Mouse (Mus musculus) embryonic facial prominence, embryonic 13.5 days (tissue): ENCODE measurements around the gene Anxa7. TPM values are rescaled to one million over a fixed set of nuclear protein-coding genes. Genes with fewer than 3 reads are reported as not detected.

ENCODE experiments used
- ATAC-seq: fragments of 200-750 bp; cut with Nextera tagmentation; 2 replicates; pipeline ENCODE4 v1.8.0; 2017; ENCODE audit warnings: low read depth; ENCODE audit not compliant: insufficient number of reproducible peaks, insufficient read depth, low FRiP score, low TSS enrichment
- H3K27ac ChIP-seq: fragments of 300-500 bp; sonication (generic); 2 replicates; pipeline ENCODE4 v1.5.1; 2015; ENCODE audit warnings: moderate library complexity, mild to moderate bottlenecking, inconsistent platforms
- H3K27me3 ChIP-seq: fragments of 300-500 bp; sonication (generic); 2 replicates; pipeline ENCODE4 v1.6.1; 2015; ENCODE audit warnings: mild to moderate bottlenecking, inconsistent platforms
- H3K36me3 ChIP-seq: fragments of 300-500 bp; sonication (generic); 2 replicates; pipeline ENCODE4 v1.6.1; 2015; ENCODE audit warnings: mild to moderate bottlenecking, inconsistent platforms
- H3K4me1 ChIP-seq: fragments of 300-500 bp; sonication (generic); 2 replicates; pipeline ENCODE4 v1.6.1; 2015; ENCODE audit warnings: inconsistent platforms
- H3K4me2 ChIP-seq: fragments of 300-500 bp; sonication (generic); 2 replicates; pipeline ENCODE4 v1.6.1; 2015; ENCODE audit warnings: moderate library complexity, mild to moderate bottlenecking, inconsistent platforms
- H3K4me3 ChIP-seq: fragments of 300-500 bp; sonication (generic); 2 replicates; pipeline ENCODE4 v1.5.1; 2015; ENCODE audit warnings: mild to moderate bottlenecking, inconsistent platforms
- H3K9ac ChIP-seq: fragments of 300-500 bp; sonication (generic); 2 replicates; pipeline ENCODE4 v1.6.1; 2015; ENCODE audit warnings: mild to moderate bottlenecking, inconsistent platforms
- H3K9me3 ChIP-seq: fragments of 300-500 bp; sonication (generic); 2 replicates; pipeline ENCODE4 v1.6.1; 2016; ENCODE audit warnings: inconsistent platforms
- WGBS: fragments of 180-500 bp; shearing (Covaris S2); methylation state at CpG from one replicate; pipeline ENCODE4 v1.1.7; 2015; ENCODE audit warnings: mixed read lengths; 5-methylcytosine and 5-hydroxymethylcytosine counted together
- polyA plus RNA-seq: library from polyadenylated mRNA; unstranded; fragments of >200 nt; fragmentation: Nextera tagmentation; extraction: Ambion mirVana; gene quantifications from 2 replicates; pipeline ENCODE4 v1.2.1, GENCODE M21; 2015

The Anxa7 gene
- polyA plus RNA-seq, 1 experiment from 2014 or later = 39.5 TPM

GRCm38 (mm10) chr14:20478801-20479200 lies 1.1 kb downstream of the Anxa7 start:
- WGBS = 5% methylated on average over 7 of the region's 7 CpGs
- H3K9ac ChIP-seq = peak overlapping the region; percentile 81
- peaks cover 32% of the 10 kb centered on the region for H3K4me1 ChIP-seq
- H3K9me3 ChIP-seq = no peaks in the 10 kb centered on the region
- peak overlapping the region; percentile 77 for H3K4me2 ChIP-seq
- H3K27ac ChIP-seq = peak overlapping the region; percentile 11; the same call in 1 of the 2 replicates
- H3K36me3 ChIP-seq = peaks cover 4% of the 10 kb centered on the region
- H3K4me3 ChIP-seq = peak overlapping the region; percentile 76
- no peak for ATAC-seq
- no peaks in the 10 kb centered on the region for H3K27me3 ChIP-seq

- no peak for ATAC-seq
- Histone ChIP-seq H3K36me3 (peaks cover under 1% of the 10 kb centered on the region; the same call in 1 of the 2 replicates), H3K27ac (peak overlapping the region; percentile 11; the same call in 1 of the 2 replicates), H3K4me2 (peak overlapping the region; percentile 77), H3K9me3 (no peaks in the 10 kb centered on the region), H3K4me3 (peak overlapping the region; percentile 76), H3K9ac (no peak overlapping the region), H3K27me3 (no peaks in the 10 kb centered on the region), H3K4me1 (peaks cover 32% of the 10 kb centered on the region)
- WGBS = 30% methylated on average over 3 of the region's 3 CpGs
These were observed 1.5 kb downstream of the Anxa7 start for GRCm38 (mm10) chr14:20478385-20478784.

- H3K4me3 ChIP-seq = no peak overlapping the region
- H3K36me3 ChIP-seq = no peaks in the 10 kb centered on the region
- 23% methylated on average over 4 of the region's 4 CpGs for whole genome bisulfite sequencing
- no peak for ATAC-seq
- 0 out of 2 replicates have a peak overlapping the region, but pooled peaks have one; percentile 16 for H3K9ac ChIP-seq
- no peak overlapping the region for H3K27ac ChIP-seq
- H3K4me2 ChIP-seq = 0 out of 2 replicates have a peak overlapping the region, but pooled peaks have one; percentile 16
- H3K4me1 ChIP-seq = peaks cover 32% of the 10 kb centered on the region
- no peaks in the 10 kb centered on the region for H3K27me3 ChIP-seq
- H3K9me3 ChIP-seq = no peaks in the 10 kb centered on the region
These were observed 2.5 kb downstream of the Anxa7 start for GRCm38 (mm10) chr14:20477261-20478025.

DNA sequence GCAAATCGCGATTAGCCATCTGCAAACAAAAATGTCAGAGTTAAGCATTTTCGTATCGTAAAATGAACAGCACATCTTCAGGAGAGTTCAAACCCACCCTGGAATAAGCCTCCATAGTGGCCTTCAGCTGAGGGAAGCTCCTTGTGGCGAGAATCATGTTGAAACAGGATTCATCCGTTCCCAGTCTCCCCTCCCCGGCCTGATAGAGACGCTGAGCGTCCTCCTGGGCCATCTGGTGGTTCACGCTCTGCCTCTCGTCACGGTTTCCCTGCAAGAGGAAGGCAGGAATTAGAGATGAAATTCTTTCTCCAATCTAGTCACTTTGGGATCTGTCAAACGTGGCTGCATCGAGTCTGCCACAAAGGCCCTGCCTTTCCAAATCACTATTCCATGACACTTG lies 19.7 kb downstream of the Anxa7 start:
- WGBS = 57% methylated on average over 14 of the region's 14 CpGs
- no peak for ATAC-seq
- no peak overlapping the region for H3K4me3 ChIP-seq
- H3K4me1 ChIP-seq = peaks cover 8% of the 10 kb centered on the region
- H3K9ac ChIP-seq = no peak overlapping the region
- H3K27me3 ChIP-seq = no peaks in the 10 kb centered on the region
- H3K4me2 ChIP-seq = no peak overlapping the region
- H3K27ac ChIP-seq = peak overlapping the region; percentile 41; the same call in 1 of the 2 replicates
- H3K36me3 ChIP-seq = peaks cover 80% of the 10 kb centered on the region
- no peaks in the 10 kb centered on the region for H3K9me3 ChIP-seq

DNA sequence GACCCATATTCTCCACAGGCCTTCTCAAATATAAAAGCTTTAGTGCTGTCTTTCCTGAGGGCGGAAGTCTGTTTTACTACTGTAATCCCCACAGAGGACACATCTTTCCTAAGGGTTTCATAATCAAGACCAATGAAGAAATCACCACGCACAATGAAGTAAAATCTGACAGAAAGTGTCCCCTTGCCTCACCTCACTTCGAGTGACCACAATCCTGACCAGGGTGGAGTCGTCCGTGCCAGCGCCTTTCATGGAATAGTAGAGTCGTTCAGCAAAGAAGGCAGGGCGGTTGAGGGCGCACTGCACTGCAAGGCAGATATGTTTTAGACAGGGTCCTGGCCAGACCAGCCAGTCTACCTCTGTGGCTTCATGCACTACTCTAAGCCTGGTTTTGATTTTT lies 21.6 kb downstream of the Anxa7 start:
- no peak for ATAC-seq
- H3K27me3 ChIP-seq = no peaks in the 10 kb centered on the region
- H3K27ac ChIP-seq = no peak overlapping the region
- no peak overlapping the region for H3K4me3 ChIP-seq
- no peak overlapping the region for H3K9ac ChIP-seq
- H3K9me3 ChIP-seq = no peaks in the 10 kb centered on the region
- H3K4me1 ChIP-seq = peaks cover 8% of the 10 kb centered on the region
- H3K4me2 ChIP-seq = no peak overlapping the region
- WGBS = 94% methylated on average over 9 of the region's 9 CpGs
- peaks cover 65% of the 10 kb centered on the region for H3K36me3 ChIP-seq

DNA sequence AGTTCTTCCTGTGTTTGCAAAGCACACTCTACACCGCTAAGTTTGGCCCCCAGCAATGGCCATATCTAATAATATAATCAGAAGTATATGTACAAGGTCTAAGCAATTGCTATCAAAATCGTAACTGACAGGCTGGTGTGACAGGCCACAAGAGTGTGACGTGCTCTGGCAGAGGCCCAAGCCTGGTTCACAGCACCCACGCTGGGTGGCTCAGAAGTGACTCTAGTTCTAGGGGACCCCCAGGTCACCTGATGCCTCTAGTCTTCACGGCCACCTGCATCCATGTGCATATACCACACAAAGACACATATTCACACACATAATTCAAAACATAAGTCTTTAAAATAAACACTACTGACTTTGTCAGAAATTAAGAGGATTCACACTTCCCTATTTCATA lies 27.0 kb downstream of the Anxa7 start:
- Histone ChIP-seq H3K36me3 (peaks cover 22% of the 10 kb centered on the region), H3K4me1 (peaks cover 11% of the 10 kb centered on the region), H3K9me3 (no peaks in the 10 kb centered on the region), H3K4me2 (no peak overlapping the region), H3K27ac (no peak overlapping the region), H3K27me3 (no peaks in the 10 kb centered on the region), H3K9ac (no peak overlapping the region), H3K4me3 (no peak overlapping the region)
- WGBS = 78% methylated on average over 5 of the region's 5 CpGs
- ATAC-seq = no peak

- ATAC-seq = peak; percentile 67; the same call in 1 of the 2 replicates
- H3K9ac ChIP-seq = peak within 1 kb of the TSS; percentile 59
- peaks cover 17% of the 10 kb centered on the region for H3K4me1 ChIP-seq
- no peaks in the 10 kb centered on the region for H3K27me3 ChIP-seq
- H3K4me3 ChIP-seq = peak within 1 kb of the TSS; percentile 44
- WGBS = 2% methylated on average over 15 of the region's 15 CpGs
- H3K36me3 ChIP-seq = peaks cover 14% of the 10 kb centered on the region
- H3K4me2 ChIP-seq = peak within 1 kb of the TSS; percentile 74
- no peaks in the 10 kb centered on the region for H3K9me3 ChIP-seq
- peak within 1 kb of the TSS; percentile 28; the same call in 1 of the 2 replicates for H3K27ac ChIP-seq
These were observed 28.1 kb downstream of the Anxa7 start, which contains the start of gene Cfap70 for GRCm38 (mm10) chr14:20451765-20452331. TSS of gene Cfap70 (minus strand) at chr14:20452226.

DNA sequence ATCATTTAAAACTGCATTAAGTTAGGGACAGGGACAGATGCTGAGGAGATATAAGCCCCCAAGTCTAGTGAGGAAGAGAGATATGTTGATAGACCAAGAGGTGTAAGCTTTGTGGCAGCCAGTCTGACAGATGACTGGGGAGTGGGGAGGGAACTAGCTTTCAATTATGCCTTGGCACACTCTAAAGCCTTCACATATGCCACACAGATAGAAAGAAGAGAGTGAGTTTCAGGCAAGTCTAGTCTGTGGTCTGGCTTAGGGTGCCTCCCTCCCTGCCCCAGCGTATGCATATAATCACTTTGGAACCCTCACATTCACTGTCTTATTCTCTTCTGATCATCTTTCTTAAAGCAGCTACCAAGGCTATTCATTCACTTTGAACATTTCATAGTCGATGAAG lies 28.6 kb downstream of the Anxa7 start:
- peaks cover 18% of the 10 kb centered on the region for H3K4me1 ChIP-seq
- WGBS = 13% methylated on average over 2 of the region's 2 CpGs
- peak overlapping the region; percentile 44 for H3K4me3 ChIP-seq
- H3K9me3 ChIP-seq = no peaks in the 10 kb centered on the region
- H3K4me2 ChIP-seq = peak overlapping the region; percentile 74
- H3K9ac ChIP-seq = peak overlapping the region; percentile 59
- H3K36me3 ChIP-seq = peaks cover 9% of the 10 kb centered on the region
- H3K27me3 ChIP-seq = no peaks in the 10 kb centered on the region
- no peak for ATAC-seq
- peak overlapping the region; percentile 28; the same call in 1 of the 2 replicates for H3K27ac ChIP-seq

- WGBS = 50% methylated on average over 12 of the region's 12 CpGs
These were observed 32.7 kb downstream of the Anxa7 start for GRCm38 (mm10) chr14:20447209-20447608.

DNA sequence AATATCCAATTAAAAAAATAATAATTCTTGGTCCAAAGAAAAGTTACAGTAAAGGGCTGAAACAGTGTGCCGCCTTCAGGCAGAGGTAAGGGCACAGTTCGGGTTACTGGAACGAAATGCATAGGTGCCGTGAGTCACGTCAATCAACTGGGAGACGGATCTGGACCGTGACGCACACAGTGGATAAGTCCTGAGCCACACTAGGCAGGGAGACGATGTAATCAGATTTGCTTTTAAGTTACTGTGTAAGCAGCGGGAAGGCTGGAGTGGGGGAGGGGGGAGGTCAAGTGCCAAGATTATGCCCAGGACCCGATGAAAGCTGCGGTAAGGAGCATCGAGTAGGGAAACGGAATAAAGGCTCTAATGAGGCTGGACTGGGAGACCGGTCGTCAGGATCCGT lies 37.7 kb downstream of the Anxa7 start:
- ATAC-seq = no peak
- Histone ChIP-seq H3K27me3 (no peaks in the 10 kb centered on the region), H3K4me3 (no peak overlapping the region), H3K9me3 (no peaks in the 10 kb centered on the region), H3K36me3 (no peaks in the 10 kb centered on the region), H3K4me1 (peaks cover 9% of the 10 kb centered on the region; the same call in 1 of the 2 replicates), H3K4me2 (no peak overlapping the region), H3K9ac (no peak overlapping the region), H3K27ac (no peak overlapping the region)
- 43% methylated on average over 17 of the region's 17 CpGs for WGBS

More at GRCm38 (mm10) chr14:20447209-20447608, 32.7 kb downstream of the Anxa7 start:
- peaks cover 20% of the 10 kb centered on the region for H3K4me1 ChIP-seq
- H3K27me3 ChIP-seq = no peaks in the 10 kb centered on the region
- H3K36me3 ChIP-seq = no peaks in the 10 kb centered on the region
- H3K4me2 ChIP-seq = peak overlapping the region; percentile 16; the same call in 1 of the 2 replicates
- no peak overlapping the region for H3K27ac ChIP-seq
- H3K4me3 ChIP-seq = no peak overlapping the region
- no peak for ATAC-seq
- H3K9ac ChIP-seq = no peak overlapping the region
- no peaks in the 10 kb centered on the region for H3K9me3 ChIP-seq

GRCm38 (mm10) chr14:20436976-20437375 lies 43.0 kb downstream of the Anxa7 start:
- WGBS = 72% methylated on average over 6 of the region's 6 CpGs
- H3K4me2 ChIP-seq = no peak overlapping the region
- no peaks in the 10 kb centered on the region for H3K36me3 ChIP-seq
- H3K4me1 ChIP-seq = no peaks in the 10 kb centered on the region
- H3K9me3 ChIP-seq = no peaks in the 10 kb centered on the region
- ATAC-seq = no peak
- H3K9ac ChIP-seq = no peak overlapping the region
- H3K27ac ChIP-seq = no peak overlapping the region
- no peak overlapping the region for H3K4me3 ChIP-seq
- H3K27me3 ChIP-seq = no peaks in the 10 kb centered on the region
